Mouse (Mus musculus) kidney, embryonic 16.5 days (tissue): ENCODE measurements around the gene Cdkal1. TPM values are rescaled to one million over a fixed set of nuclear protein-coding genes. Genes with fewer than 3 reads are reported as not detected.

Source experiments
- ATAC-seq: fragments of 200-750 bp; cut with Nextera tagmentation; 2 replicates; pipeline ENCODE4 v1.8.0; 2017; ENCODE audit warnings: moderate TSS enrichment; ENCODE audit not compliant: low FRiP score, low TSS enrichment
- H3K27ac ChIP-seq: fragments of 300-500 bp; sonication (generic); 2 replicates; pipeline ENCODE4 v1.5.1; 2014; ENCODE audit warnings: low read length
- H3K27me3 ChIP-seq: fragments of 300-500 bp; sonication (generic); 2 replicates; pipeline ENCODE4 v1.6.1; 2014; ENCODE audit warnings: low read length, control low read depth, mixed read lengths; ENCODE audit not compliant: insufficient read depth
- H3K36me3 ChIP-seq: fragments of 300-500 bp; sonication (generic); 2 replicates; pipeline ENCODE4 v1.6.1; 2014; ENCODE audit warnings: low read length, control low read depth, mixed read lengths; ENCODE audit not compliant: insufficient read depth
- H3K4me1 ChIP-seq: fragments of 300-500 bp; sonication (generic); 2 replicates; pipeline ENCODE4 v1.6.1; 2014; ENCODE audit warnings: low read length, control low read depth, mixed read lengths; ENCODE audit not compliant: insufficient read depth
- H3K4me2 ChIP-seq: fragments of 300-500 bp; sonication (generic); replicated peaks from 2 replicates; pipeline ENCODE4 v1.6.1; 2014; ENCODE audit warnings: low read depth, low read length
- H3K4me3 ChIP-seq: fragments of 300-500 bp; sonication (generic); 2 replicates; pipeline ENCODE4 v1.5.1; 2014; ENCODE audit warnings: mild to moderate bottlenecking, low read length
- H3K9ac ChIP-seq: fragments of 300-500 bp; sonication (generic); replicated peaks from 2 replicates; pipeline ENCODE4 v1.6.1; 2014; ENCODE audit warnings: low read length
- H3K9me3 ChIP-seq: fragments of 300-500 bp; sonication (generic); 2 replicates; pipeline ENCODE4 v1.6.1; 2016; ENCODE audit warnings: low read length, control low read depth
- WGBS: fragments of 180-500 bp; shearing (Covaris S2); extraction: QIAGEN DNeasy Blood & Tissue Kit; methylation state at CpG from one replicate; pipeline ENCODE4 v1.1.7; 2014; 5-methylcytosine and 5-hydroxymethylcytosine counted together
- polyA plus RNA-seq: library from polyadenylated mRNA; unstranded; fragments of >200 nt; fragmentation: Nextera tagmentation; extraction: Ambion mirVana; gene quantifications from 2 replicates; pipeline ENCODE4 v1.2.1, GENCODE M21; 2015

Cdkal1 gene
- polyA plus RNA-seq, 1 experiment from 2014 or later = 31.3 TPM

DNA sequence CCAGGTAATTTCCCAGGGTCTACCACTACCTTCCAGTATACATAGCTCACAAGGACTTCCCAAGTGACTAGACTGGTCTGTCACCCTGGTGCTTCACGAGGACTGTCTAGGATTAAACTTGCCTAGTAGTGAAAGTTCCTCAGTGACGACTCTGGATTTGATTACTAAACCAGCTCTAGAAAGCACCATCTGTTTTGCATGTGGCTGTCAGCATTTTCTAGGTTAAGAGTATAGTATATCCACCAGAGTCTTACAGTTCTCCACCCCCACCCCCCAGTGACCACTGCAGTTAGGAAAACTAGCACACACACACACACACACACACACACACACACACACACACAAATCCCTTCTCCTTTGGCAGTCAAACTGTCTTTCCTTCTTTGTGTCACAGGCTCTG lies 670.9 kb downstream of the Cdkal1 start:
- H3K36me3 ChIP-seq = no peaks in the 10 kb centered on the region
- no peak overlapping the region for H3K4me3 ChIP-seq
- H3K4me2 ChIP-seq = no peak overlapping the region
- no peak for ATAC-seq
- 77% methylated on average over 2 of the region's 2 CpGs for WGBS
- H3K4me1 ChIP-seq = no peaks in the 10 kb centered on the region
- no peaks in the 10 kb centered on the region for H3K27me3 ChIP-seq
- H3K9ac ChIP-seq = no peak overlapping the region
- no peaks in the 10 kb centered on the region for H3K9me3 ChIP-seq
- no peak overlapping the region for H3K27ac ChIP-seq

DNA sequence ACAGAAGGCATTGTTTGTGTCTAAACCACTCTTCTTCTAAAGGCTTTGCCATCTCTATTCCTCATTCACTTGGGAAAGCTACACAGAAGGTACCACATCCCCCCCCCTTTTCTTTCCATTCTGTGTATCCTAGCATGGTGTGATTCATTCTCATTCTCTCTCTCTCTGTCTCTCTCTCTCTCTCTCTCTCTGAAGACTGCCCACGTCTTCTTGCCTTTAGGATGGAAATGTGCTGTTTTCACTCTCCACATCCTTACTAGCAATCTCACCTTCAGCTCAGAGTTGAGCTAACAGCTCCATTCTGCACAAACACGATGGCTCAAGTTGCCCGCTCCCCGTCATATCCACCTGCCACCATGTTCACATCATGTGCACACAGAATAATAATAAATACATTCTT lies 675.6 kb downstream of the Cdkal1 start:
- H3K4me1 ChIP-seq = no peaks in the 10 kb centered on the region
- H3K4me2 ChIP-seq = no peak overlapping the region
- no peaks in the 10 kb centered on the region for H3K36me3 ChIP-seq
- no peak overlapping the region for H3K27ac ChIP-seq
- H3K9me3 ChIP-seq = no peaks in the 10 kb centered on the region
- 89% methylated on average over 4 of the region's 4 CpGs for WGBS
- ATAC-seq = no peak
- no peak overlapping the region for H3K4me3 ChIP-seq
- no peak overlapping the region for H3K9ac ChIP-seq
- H3K27me3 ChIP-seq = no peaks in the 10 kb centered on the region

GRCm38 (mm10) chr13:29179260-29179659 lies 676.2 kb downstream of the Cdkal1 start:
- H3K27me3 ChIP-seq = no peaks in the 10 kb centered on the region
- H3K4me3 ChIP-seq = no peak overlapping the region
- ATAC-seq = no peak
- no peak overlapping the region for H3K9ac ChIP-seq
- 88% methylated on average over 4 of the region's 4 CpGs for WGBS
- no peaks in the 10 kb centered on the region for H3K36me3 ChIP-seq
- no peak overlapping the region for H3K4me2 ChIP-seq
- H3K4me1 ChIP-seq = no peaks in the 10 kb centered on the region
- no peaks in the 10 kb centered on the region for H3K9me3 ChIP-seq
- no peak overlapping the region for H3K27ac ChIP-seq

DNA sequence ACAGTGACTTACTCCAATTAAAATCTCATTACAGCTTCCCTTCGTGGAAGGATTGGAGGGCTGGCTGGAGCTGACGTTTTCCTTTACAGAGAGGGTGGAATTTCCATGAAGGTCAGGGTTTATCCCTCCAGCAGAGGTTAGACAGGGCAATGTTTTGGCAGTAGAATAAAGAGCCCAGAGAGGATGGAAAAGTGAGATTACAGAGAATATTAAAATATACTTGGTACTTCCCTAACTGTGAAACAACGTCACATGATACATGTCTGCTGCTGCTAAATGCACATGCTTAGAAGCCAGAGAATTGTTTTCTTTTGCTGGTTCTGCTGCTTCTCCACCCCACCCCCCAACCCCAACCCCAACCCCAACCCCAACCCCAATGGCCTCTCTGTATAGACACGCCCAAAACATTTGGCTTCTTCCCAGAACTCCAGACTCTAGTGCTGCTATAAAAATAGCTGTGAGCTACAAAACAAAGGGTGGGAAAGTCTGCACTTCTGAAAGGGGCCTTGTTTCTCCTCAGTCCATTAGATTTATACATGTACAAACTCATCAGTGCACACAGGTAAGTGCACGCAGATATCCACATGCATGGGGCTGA lies 677.5 kb downstream of the Cdkal1 start:
- no peaks in the 10 kb centered on the region for H3K9me3 ChIP-seq
- no peaks in the 10 kb centered on the region for H3K36me3 ChIP-seq
- no peaks in the 10 kb centered on the region for H3K4me1 ChIP-seq
- WGBS = 10% methylated on average over 5 of the region's 5 CpGs
- H3K4me2 ChIP-seq = no peak overlapping the region
- no peak overlapping the region for H3K27ac ChIP-seq
- H3K9ac ChIP-seq = no peak overlapping the region
- ATAC-seq = peak; percentile 76
- H3K27me3 ChIP-seq = no peaks in the 10 kb centered on the region
- H3K4me3 ChIP-seq = no peak overlapping the region

DNA sequence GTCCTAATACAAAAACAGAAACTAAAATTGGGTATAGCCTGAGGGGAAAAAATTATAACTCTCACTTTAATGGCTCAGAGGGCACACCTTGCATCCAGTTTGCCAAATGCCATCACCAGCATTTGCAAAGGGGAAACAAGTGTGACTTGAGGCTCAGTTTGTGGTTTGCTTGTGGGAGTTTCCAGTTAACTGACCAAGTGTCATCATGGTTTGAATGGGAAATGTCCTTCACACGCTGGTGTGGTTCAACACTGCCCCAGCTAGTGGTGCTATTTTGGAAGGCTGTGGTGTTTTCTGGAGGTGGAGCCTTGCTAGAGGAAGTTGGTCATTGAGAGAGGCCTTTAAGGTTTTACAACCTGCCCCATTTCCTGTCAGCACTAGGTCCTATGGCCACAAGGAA lies 686.1 kb downstream of the Cdkal1 start:
- no peaks in the 10 kb centered on the region for H3K27me3 ChIP-seq
- no peak for ATAC-seq
- no peak overlapping the region for H3K4me2 ChIP-seq
- H3K9ac ChIP-seq = no peak overlapping the region
- no peaks in the 10 kb centered on the region for H3K9me3 ChIP-seq
- H3K4me1 ChIP-seq = no peaks in the 10 kb centered on the region
- no peak overlapping the region for H3K27ac ChIP-seq
- H3K36me3 ChIP-seq = no peaks in the 10 kb centered on the region
- H3K4me3 ChIP-seq = no peak overlapping the region
- 30% methylated on average over 1 of the region's 1 CpGs for WGBS

DNA sequence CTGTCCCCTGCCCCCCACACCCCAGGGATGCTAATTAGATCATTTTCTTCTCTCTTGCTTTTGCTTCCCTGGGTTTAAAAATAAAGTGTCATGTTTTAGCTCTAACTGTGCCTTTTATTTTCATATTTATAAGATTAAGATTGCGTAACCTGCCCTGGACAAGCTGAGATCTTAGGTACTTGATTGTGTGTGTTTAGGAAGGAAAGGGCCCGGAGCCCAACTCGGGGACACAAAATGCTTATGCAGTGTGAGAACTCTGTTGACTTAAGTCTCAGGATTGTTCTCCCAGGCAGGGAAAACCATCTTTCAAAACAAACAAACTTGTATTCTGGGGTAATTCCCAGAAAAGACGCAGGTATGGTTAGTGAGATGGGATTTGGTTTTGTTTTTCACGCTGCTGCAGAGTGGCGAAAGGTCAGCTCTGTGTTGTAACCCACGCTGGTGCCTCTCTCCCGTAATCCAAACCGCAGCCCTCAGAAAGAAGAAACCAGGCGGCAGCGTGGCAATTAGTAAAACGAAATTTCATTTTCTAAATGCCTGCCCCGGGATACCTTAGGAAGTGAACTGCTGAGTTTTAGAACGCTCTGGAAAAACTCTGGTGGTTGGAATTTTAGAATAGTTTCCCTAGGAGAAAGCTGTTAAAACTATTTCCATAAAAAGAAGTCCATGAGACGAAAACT lies 690.5 kb downstream of the Cdkal1 start:
- no peak for ATAC-seq
- Histone ChIP-seq H3K4me3 (no peak overlapping the region), H3K27ac (no peak overlapping the region), H3K27me3 (no peaks in the 10 kb centered on the region), H3K4me1 (no peaks in the 10 kb centered on the region), H3K36me3 (no peaks in the 10 kb centered on the region), H3K4me2 (no peak overlapping the region), H3K9ac (no peak overlapping the region), H3K9me3 (no peaks in the 10 kb centered on the region)
- WGBS = 36% methylated on average over 15 of the region's 15 CpGs

- Histone ChIP-seq H3K4me2 (no peak overlapping the region), H3K4me3 (no peak overlapping the region), H3K36me3 (no peaks in the 10 kb centered on the region), H3K9ac (no peak overlapping the region), H3K27ac (no peak overlapping the region), H3K9me3 (no peaks in the 10 kb centered on the region), H3K4me1 (no peaks in the 10 kb centered on the region), H3K27me3 (no peaks in the 10 kb centered on the region)
- no peak for ATAC-seq
- WGBS = 94% methylated on average over 2 of the region's 2 CpGs
Observed at GRCm38 (mm10) chr13:29162867-29163514, 692.5 kb downstream of the Cdkal1 start.

DNA sequence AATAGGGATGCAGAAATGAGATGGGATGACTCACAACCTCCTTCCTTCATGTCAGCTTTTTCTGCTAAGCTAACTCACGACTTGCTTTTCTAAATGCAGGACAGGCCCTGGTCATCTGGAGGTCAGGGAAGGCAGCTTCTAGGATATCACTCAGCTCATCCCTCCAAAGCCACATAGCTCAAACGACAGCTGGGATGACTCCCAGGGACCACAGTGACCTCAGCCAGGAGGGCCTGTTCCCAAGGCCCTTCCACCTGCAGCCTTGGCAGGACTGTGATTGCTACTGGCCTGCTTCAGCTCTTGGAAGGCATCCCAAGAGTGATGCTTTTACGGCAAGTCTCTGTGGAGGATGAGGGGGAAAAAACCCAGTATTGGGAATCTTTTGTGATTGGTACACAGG lies 693.0 kb downstream of the Cdkal1 start:
- ATAC-seq = no peak
- H3K9me3 ChIP-seq = no peaks in the 10 kb centered on the region
- H3K36me3 ChIP-seq = no peaks in the 10 kb centered on the region
- H3K27me3 ChIP-seq = no peaks in the 10 kb centered on the region
- no peaks in the 10 kb centered on the region for H3K4me1 ChIP-seq
- no peak overlapping the region for H3K4me2 ChIP-seq
- no peak overlapping the region for H3K4me3 ChIP-seq
- no peak overlapping the region for H3K27ac ChIP-seq
- 37% methylated on average over 3 of the region's 3 CpGs for WGBS
- H3K9ac ChIP-seq = no peak overlapping the region

DNA sequence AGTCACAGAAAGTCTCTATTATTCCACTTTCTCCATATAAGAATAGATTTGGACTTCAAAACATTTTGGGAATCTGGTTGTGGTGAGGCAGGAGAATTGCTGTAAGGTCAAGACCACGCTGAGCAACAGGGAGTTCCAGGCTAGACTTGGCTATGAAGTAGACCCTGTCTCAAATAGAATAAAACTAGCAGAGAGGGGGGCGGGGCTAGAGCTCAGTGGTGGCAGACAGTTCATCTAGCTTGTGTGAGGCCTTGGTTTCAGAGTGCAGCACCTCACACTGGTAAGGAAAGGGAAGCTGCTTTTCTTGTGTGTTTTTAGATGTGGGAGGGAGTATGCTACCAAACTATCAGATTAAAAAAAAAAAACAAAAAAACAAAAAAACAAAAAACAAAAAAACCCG lies 694.0 kb downstream of the Cdkal1 start:
- Histone ChIP-seq H3K27ac (no peak overlapping the region), H3K9me3 (no peaks in the 10 kb centered on the region), H3K27me3 (no peaks in the 10 kb centered on the region), H3K4me3 (no peak overlapping the region), H3K9ac (no peak overlapping the region), H3K4me2 (no peak overlapping the region), H3K4me1 (no peaks in the 10 kb centered on the region), H3K36me3 (no peaks in the 10 kb centered on the region)
- no peak for ATAC-seq
- 86% methylated on average over 3 of the region's 3 CpGs for WGBS

GRCm38 (mm10) chr13:29156703-29157102 lies 698.8 kb downstream of the Cdkal1 start:
- Histone ChIP-seq H3K4me2 (no peak overlapping the region), H3K9ac (no peak overlapping the region), H3K27me3 (no peaks in the 10 kb centered on the region), H3K36me3 (no peaks in the 10 kb centered on the region), H3K9me3 (no peaks in the 10 kb centered on the region), H3K4me1 (no peaks in the 10 kb centered on the region), H3K4me3 (no peak overlapping the region), H3K27ac (no peak overlapping the region)
- no peak for ATAC-seq
- 25% methylated on average over 4 of the region's 4 CpGs for WGBS
